Mouse (Mus musculus) C2C12 (cell line): ENCODE data around the gene Rsph1. TPM values are rescaled to one million over a fixed set of nuclear protein-coding genes. Genes with fewer than 3 reads are reported as not detected.

Experiments used
- H3K27me3 ChIP-seq: one replicate; pipeline ENCODE4 v1.6.1; 2011; ENCODE audit not compliant: control insufficient read depth, insufficient read depth, insufficient read length
- H3K36me3 ChIP-seq: one replicate; pipeline ENCODE4 v1.6.1; 2011; ENCODE audit not compliant: control insufficient read depth, insufficient read depth
- H3K4me3 ChIP-seq: one replicate; pipeline ENCODE4 v1.5.1; 2011; ENCODE audit warnings: mild to moderate bottlenecking, control low read depth; ENCODE audit not compliant: poor library complexity, insufficient read depth, severe bottlenecking
- H3K79me2 ChIP-seq: one replicate; pipeline ENCODE4 v1.6.1; 2011; ENCODE audit not compliant: control insufficient read depth, insufficient read depth
- H3K79me3 ChIP-seq: one replicate; pipeline ENCODE4 v1.6.1; 2011; ENCODE audit warnings: low read depth, control low read depth
- H3ac ChIP-seq: one replicate; pipeline ENCODE3; 2011; ENCODE audit warnings: low read depth; ENCODE audit not compliant: control insufficient read depth, insufficient read length
- CEBPB ChIP-seq: IDR thresholded peaks from one replicate; pipeline ENCODE4 v1.6.1; 2011; ENCODE audit warnings: low read depth, mild to moderate bottlenecking, control low read depth, moderate library complexity
- CTCF ChIP-seq: IDR thresholded peaks from one replicate; pipeline ENCODE4 v1.5.1; 2011; ENCODE audit not compliant: control insufficient read depth, insufficient read depth, insufficient read length
- FOSL1 ChIP-seq: IDR thresholded peaks from one replicate; pipeline ENCODE4 v1.8.0; 2011; ENCODE audit warnings: mild to moderate bottlenecking, low read length; ENCODE audit not compliant: poor library complexity, insufficient read depth, severe bottlenecking
- MAX ChIP-seq: IDR thresholded peaks from one replicate; pipeline ENCODE4 v1.6.1; 2011; ENCODE audit warnings: mild to moderate bottlenecking, control low read depth
- MYOD1 ChIP-seq: IDR thresholded peaks from one replicate; pipeline ENCODE4 v1.6.1; 2011; ENCODE audit warnings: low read depth; ENCODE audit not compliant: control insufficient read depth, insufficient read length
- MYOG ChIP-seq: IDR thresholded peaks from one replicate; pipeline ENCODE4 v1.6.1; 2011; ENCODE audit not compliant: control insufficient read depth, insufficient read length; ENCODE audit errors: extremely low read depth
- USF1 ChIP-seq: IDR thresholded peaks from one replicate; pipeline ENCODE4 v1.6.1; 2011; ENCODE audit warnings: low read depth, mild to moderate bottlenecking, control low read depth, moderate library complexity
- polyA plus RNA-seq: library from polyadenylated mRNA; unstranded; fragments of >200 nt; fragmentation: generic; extraction: Trizol; gene quantifications from one replicate; pipeline ENCODE4 v1.2.1, GENCODE M21; 2012; ENCODE audit warnings: missing spikeins

Gene Rsph1
- polyA plus RNA-seq, 1 experiment: 0.20 TPM

DNA sequence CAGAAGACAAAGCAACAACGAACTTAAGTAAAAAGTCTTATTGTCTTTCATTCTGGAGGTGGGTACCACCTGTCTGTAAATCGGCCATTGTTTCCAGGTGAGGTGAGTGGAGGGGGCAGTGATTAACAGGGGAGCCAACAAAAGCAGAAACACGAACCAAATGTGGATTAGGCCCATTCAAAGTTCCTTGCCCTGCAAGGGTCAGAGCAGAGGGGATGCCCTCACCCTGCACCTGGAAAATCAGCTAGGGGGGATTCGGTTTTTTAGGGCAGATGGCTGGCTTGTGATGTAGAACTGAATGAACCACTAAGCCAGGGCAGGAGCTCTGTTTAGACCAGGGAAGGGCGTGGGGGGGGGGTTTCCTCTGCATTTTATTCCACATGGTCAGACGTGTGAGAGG lies 12.8 kb downstream of the Rsph1 start:
- H3ac ChIP-seq: no peak overlapping the region
- no peaks in the 10 kb centered on the region for H3K36me3 ChIP-seq
- no peaks in the 10 kb centered on the region for H3K79me3 ChIP-seq
- H3K27me3 ChIP-seq: peaks cover 25% of the 10 kb centered on the region
- TF ChIP-seq MYOG: no peak
- no peak overlapping the region for H3K4me3 ChIP-seq
- H3K79me2 ChIP-seq: no peaks in the 10 kb centered on the region

DNA sequence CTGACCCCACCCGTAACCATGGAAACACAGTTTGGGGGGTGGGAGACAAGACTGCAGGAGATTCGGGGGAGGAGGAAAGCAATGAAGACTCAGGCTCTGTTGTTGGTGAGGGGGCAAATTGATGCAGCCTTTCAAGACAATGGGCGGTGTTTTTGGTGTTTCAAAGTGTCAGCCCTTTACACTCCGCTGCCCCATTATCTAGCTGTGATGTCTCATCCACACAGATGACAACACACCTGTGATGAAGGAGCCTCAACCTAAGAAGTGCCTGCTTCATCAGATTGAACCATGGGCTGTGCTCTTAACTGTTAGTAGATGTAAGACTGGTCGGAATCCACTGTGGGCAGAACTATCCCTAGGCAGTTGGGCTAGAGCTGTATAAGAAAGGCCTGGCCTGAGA lies 13.4 kb downstream of the Rsph1 start:
- Histone ChIP-seq H3K27me3 (peaks cover 25% of the 10 kb centered on the region), H3K4me3 (no peak overlapping the region), H3ac (no peak overlapping the region), H3K36me3 (no peaks in the 10 kb centered on the region), H3K79me2 (no peaks in the 10 kb centered on the region), H3K79me3 (no peaks in the 10 kb centered on the region)
- TF ChIP-seq MAX (no peak), MYOG (no peak), CEBPB (no peak), FOSL1 (no peak), CTCF (no peak), USF1 (no peak), MYOD1 (no peak)

- Histone ChIP-seq H3K4me3 (no peak overlapping the region), H3K36me3 (no peaks in the 10 kb centered on the region), H3ac (no peak overlapping the region), H3K27me3 (peaks cover 23% of the 10 kb centered on the region), H3K79me3 (no peaks in the 10 kb centered on the region), H3K79me2 (no peaks in the 10 kb centered on the region)
- TF ChIP-seq MAX (no peak), CTCF (no peak), MYOD1 (no peak), FOSL1 (no peak), USF1 (no peak), CEBPB (no peak), MYOG (no peak)
These were observed 14.5 kb downstream of the Rsph1 start for GRCm38 (mm10) chr17:31262715-31263114.

DNA sequence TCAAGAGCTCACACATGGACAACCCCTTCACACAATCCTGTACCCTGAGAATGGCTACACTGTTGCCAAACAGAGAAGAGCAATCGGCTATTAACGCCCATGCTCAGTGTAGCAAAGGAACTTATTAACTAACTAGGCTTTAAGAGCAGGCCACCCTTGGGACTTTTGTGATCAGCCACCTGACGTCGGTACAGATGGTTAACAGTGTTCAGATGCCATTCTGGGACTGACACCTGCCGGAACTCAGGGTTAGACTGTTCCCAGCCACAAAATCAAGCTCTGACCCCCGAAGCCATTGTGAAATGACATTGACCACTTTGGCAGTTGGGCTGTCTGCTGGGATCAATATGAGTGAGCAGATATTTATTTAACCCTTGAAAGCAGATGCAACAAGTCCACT lies 15.8 kb downstream of the Rsph1 start:
- Histone ChIP-seq H3K79me2 (no peaks in the 10 kb centered on the region), H3ac (no peak overlapping the region), H3K4me3 (no peak overlapping the region), H3K27me3 (peaks cover 16% of the 10 kb centered on the region), H3K79me3 (no peaks in the 10 kb centered on the region), H3K36me3 (no peaks in the 10 kb centered on the region)
- no peak for TF ChIP-seq MAX
- no peak for TF ChIP-seq MYOG
- no peak for TF ChIP-seq CTCF
- TF ChIP-seq USF1: no peak
- TF ChIP-seq CEBPB: no peak
- TF ChIP-seq FOSL1: no peak
- no peak for TF ChIP-seq MYOD1

GRCm38 (mm10) chr17:31260430-31260829 lies 16.8 kb downstream of the Rsph1 start:
- TF ChIP-seq MAX (no peak), CTCF (no peak), MYOG (no peak), USF1 (no peak), MYOD1 (no peak), CEBPB (no peak), FOSL1 (no peak)
- H3K4me3 ChIP-seq: no peak overlapping the region
- no peaks in the 10 kb centered on the region for H3K36me3 ChIP-seq
- peaks cover 9% of the 10 kb centered on the region for H3K27me3 ChIP-seq
- H3K79me2 ChIP-seq: no peaks in the 10 kb centered on the region
- H3K79me3 ChIP-seq: no peaks in the 10 kb centered on the region
- H3ac ChIP-seq: no peak overlapping the region

DNA sequence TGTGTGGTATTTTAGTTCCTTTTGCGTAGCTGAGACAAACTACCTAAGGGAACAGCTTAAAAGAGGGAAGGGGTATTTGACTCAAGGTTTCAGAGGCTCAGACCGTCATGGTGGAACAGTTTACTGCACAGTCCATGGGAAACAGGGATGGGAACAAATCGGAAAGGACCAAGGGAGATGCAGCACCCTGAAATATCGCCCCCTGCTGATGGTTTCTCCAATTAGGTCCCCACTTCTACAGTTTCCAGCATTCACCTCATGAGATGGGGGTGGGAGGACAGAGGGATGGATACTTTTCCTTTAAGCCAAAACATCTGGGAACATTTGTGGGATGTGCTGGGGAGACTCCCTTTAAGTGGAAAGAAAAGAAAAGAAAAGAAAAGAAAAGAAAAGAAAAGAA lies 17.4 kb downstream of the Rsph1 start:
- H3K4me3 ChIP-seq: no peak overlapping the region
- H3K79me2 ChIP-seq: no peaks in the 10 kb centered on the region
- H3K36me3 ChIP-seq: no peaks in the 10 kb centered on the region
- H3K79me3 ChIP-seq: no peaks in the 10 kb centered on the region
- H3K27me3 ChIP-seq: peaks cover 9% of the 10 kb centered on the region
- no peak overlapping the region for H3ac ChIP-seq
- TF ChIP-seq CEBPB (no peak), MYOD1 (no peak), MYOG (no peak), FOSL1 (no peak), CTCF (no peak), USF1 (no peak), MAX (no peak)
